Mouse (Mus musculus): ENCODE results near the gene Ypel4.

The Ypel4 gene

GRCm38 (mm10) chr2:84761840-84762239 is 28.0 kb downstream of the Ypel4 start:
- DNase-seq: no peak

GRCm38 (mm10) chr2:84762295-84762694 is 28.4 kb downstream of the Ypel4 start:
- DNase-seq: no peak

DNA sequence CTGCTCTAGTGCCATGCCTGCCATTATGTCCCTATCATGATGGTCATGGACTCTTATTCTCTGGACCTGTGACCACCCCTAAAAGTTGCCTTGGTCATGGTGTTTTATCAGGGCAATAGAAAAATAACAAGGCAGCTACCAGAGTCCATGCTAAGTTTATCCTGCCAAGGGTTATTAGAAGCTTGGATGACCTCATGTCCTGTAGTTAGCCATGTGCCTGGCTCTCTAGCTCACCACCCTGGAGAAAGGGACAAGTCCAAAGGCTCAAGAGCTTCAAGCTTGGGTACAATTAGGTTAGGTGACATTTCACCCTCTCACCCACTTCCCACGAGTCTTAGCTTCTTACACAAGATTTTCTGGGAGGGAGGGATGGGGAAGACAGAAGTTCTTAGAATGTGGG is 29.0 kb downstream of the Ypel4 start:
- DNase-seq: no peak

DNA sequence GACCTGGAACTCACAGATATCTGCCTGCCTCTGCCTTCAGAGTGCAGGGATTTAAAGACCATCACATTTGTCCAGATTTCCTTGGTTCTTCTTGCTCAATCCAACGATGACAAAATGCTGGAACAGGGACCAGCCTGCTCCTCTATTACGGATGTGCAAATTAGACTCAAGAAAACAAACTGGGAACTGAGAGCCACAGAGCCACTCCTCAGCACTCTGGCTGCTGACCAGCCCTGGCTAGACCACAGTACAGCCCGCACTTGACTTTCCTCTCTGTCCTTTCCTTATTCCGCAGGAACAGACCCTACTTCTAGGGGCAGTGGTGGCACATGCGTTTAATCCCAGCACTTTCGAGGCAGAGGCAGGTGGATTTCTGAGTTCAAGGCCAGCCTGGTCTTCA is 36.6 kb downstream of the Ypel4 start:
- DNase-seq: no peak

GRCm38 (mm10) chr2:84772454-84772853 is 38.6 kb downstream of the Ypel4 start:
- no peak for DNase-seq

- DNase-seq: no peak
Measured at GRCm38 (mm10) chr2:84773195-84773594, 39.3 kb downstream of the Ypel4 start.

- DNase-seq: peak; percentile 68 to 78
Measured at GRCm38 (mm10) chr2:84774751-84775150, 40.9 kb downstream of the Ypel4 start.

DNA sequence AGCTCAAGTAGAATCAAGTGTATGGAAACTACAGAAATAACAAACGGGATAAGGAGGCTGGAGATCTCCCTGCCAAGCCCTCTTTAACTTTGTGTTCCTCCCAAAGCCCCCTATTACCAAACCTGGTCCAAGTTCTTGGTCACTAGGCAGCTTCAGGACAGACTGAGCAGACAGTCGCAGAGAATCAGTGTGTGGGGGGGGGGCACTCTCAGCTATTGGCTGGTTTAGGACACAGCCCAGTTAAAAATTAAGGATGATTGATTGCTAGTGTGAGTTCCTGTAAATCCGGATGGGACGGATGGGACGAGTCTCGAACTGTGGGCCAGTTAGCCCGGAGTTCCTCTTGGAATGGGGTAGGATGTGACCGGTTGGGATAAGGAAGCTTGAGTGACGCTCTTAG is 41.4 kb downstream of the Ypel4 start, which contains the start of gene Serping1:
Gene Serping1, minus strand, starts transcription at position 204 of the 400 bp plus-strand sequence.
- DNase-seq: peak in 1 of 2 experiments; percentile 6

DNA sequence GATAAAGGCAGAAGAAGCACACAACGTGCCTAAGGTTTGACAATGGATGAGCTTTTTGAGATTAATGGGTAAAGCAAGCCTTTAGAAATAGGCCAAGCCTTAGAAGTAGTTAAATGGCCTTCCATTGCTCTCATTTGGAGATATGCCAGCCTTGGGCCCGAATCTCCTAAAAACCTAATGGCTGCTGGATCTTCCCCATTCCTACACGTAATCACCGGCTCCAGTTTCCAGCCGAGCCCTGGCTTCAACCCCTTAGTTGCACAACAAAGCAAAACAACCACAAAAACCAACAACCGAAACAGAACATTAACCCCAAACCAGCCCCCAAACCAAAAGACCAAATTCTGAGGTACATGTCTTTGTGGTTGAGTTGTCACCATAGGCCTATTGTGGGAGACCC is 41.8 kb downstream of the Ypel4 start:
- DNase-seq: no peak

DNA sequence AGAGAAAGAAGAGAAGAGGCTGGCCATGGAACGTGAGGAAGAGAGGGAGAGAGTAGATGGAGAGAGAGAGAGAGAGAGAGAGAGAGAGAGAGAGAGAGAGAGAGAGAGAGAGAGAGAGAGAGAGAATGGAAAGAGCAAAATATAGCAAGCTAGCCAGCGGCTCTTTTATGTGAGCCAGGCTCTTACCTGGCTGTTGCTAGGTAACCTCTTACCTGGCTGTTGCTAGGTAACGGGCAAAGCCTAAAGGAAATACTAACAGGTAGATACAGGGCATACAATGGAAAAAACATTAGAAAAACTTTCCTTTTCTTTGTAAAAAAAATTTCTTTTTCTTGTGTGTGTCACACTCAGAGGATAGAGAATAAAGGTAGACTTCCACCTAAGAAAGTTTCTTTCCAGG is 43.8 kb downstream of the Ypel4 start:
- DNase-seq: no peak

DNA sequence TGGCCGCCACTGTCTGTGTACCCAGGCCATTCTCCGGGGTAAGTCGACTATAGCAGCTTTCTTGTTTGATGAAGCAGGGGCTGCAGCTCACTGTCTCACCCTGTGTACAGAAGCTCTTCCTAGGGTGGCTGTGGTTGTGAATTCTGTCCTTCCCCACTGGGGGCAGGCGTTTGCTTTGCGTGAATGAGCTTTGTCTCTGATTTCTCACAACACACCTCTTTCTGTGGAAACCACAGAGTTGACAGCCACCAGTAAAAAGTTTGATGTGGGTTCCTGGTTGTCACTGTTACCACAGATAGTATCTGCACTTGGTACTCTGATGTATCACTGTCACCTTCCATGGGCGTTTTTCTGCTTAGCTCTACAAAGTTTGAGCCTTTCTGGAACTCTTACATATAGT is 45.4 kb downstream of the Ypel4 start:
- DNase-seq: no peak

GRCm38 (mm10) chr2:84783315-84783714 is 49.5 kb downstream of the Ypel4 start:
- no peak for DNase-seq

GRCm38 (mm10) chr2:84783840-84784566 is 50.1 kb downstream of the Ypel4 start:
- no peak for DNase-seq

All from cerebellum, postnatal 25 days (tissue).